Mouse (Mus musculus): ENCODE measurements around the gene 4933407L21Rik.

- TF ChIP-seq CHD2 (IDR thresholded peaks at IDR 0.05; ENCODE audit: low read depth, low read length) (no peak), ZC3H11A (IDR thresholded peaks at IDR 0.05; ENCODE audit: borderline replicate concordance, low read depth, low read length) (no peak)
These were observed 42.8 kb downstream of the 4933407L21Rik start for GRCm38 (mm10) chr1:85971070-85971469.
